Mouse (Mus musculus) G1E (cell line): ENCODE results near the gene Tbrg4.

Source experiments
- CTCF ChIP-seq: IDR thresholded peaks from 2 replicates; pipeline ENCODE4 v1.5.1; 2012; ENCODE audit warnings: low read depth, low read length, inconsistent platforms, mixed read lengths
- TAL1 ChIP-seq: conservative IDR thresholded peaks from 2 replicates; pipeline ENCODE4 v1.6.1; 2012; ENCODE audit warnings: low read depth, low read length, inconsistent platforms, mixed read lengths

DNA sequence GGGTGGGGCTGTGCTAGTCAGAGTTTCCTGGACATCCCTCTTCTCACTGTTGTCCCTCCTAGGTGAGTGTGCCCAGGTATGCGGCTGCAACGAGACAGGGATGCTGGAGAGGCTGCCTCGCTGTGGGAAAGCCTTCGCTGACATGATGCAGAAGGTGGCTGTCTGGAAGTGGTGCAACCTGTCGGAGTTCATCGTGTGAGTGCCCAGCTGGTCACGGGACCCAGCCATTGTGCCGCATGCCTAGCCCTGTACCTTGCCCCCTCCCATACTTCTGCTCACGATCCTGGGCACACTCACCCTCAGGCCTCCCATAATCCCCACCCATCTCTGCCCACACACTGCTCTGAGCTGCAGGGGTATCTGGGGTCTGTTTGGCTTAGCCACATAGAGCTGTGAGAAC is 48.8 kb upstream of the Tbrg4 start:
- TF ChIP-seq CTCF (no peak), TAL1 (no peak)
